Comparison of ENCODE assay signal across 15 mouse cellular contexts in genomic region chr5:65057596-65057995, GRCm38 (mm10). TPM values are rescaled to one million over a fixed set of nuclear protein-coding genes. Genes with fewer than 3 reads are reported as not detected.
"Had no signal": no experiment of that assay in that cellular context is flagged by ENCODE, and none has a peak within 500 bp of the region (broad histone marks: within the 10 kb centered on the region; RNA-seq: fewer than 3 reads in every experiment).

No protein-coding gene starts in this region.

- H3K27me3 ChIP-seq: intestine, embryonic 15.5 days; limb, embryonic 12.5 days; liver, embryonic 13.5 days; midbrain, embryonic 12.5 days had no signal

- H3K4me3 ChIP-seq: intestine, embryonic 15.5 days; layer of hippocampus, adult 2 months; limb, embryonic 12.5 days; liver, embryonic 13.5 days; midbrain, embryonic 12.5 days had no signal

- DNase-seq: kidney, adult 18-20 months; kidney, postnatal 10 days; kidney, postnatal 4 days; liver; liver, embryonic 13.5 days; liver, postnatal 0 days; lung, postnatal 14 days; right cerebral cortex, postnatal 25 days; thymus, postnatal 36 days had no signal

- H3K36me3 ChIP-seq: intestine, embryonic 15.5 days; limb, embryonic 12.5 days; liver, embryonic 13.5 days; midbrain, embryonic 12.5 days had no signal

- H3K4me2 ChIP-seq: intestine, embryonic 15.5 days; limb, embryonic 12.5 days; liver, embryonic 13.5 days; midbrain, embryonic 12.5 days had no signal

- ATAC-seq: intestine, embryonic 15.5 days; liver, postnatal 0 days had no signal

- H3K27ac ChIP-seq: intestine, embryonic 15.5 days; layer of hippocampus, adult 2 months; limb, embryonic 12.5 days; liver, embryonic 13.5 days; midbrain, embryonic 12.5 days; stomach, postnatal 0 days had no signal

- H3K9me3 ChIP-seq: intestine, embryonic 15.5 days; limb, embryonic 12.5 days; liver, embryonic 13.5 days; midbrain, embryonic 12.5 days had no signal

- H3K4me1 ChIP-seq: intestine, embryonic 15.5 days; liver, embryonic 13.5 days; midbrain, embryonic 12.5 days had no signal

- H3K9ac ChIP-seq: intestine, embryonic 15.5 days; limb, embryonic 12.5 days; liver, embryonic 13.5 days; liver, postnatal 0 days; midbrain, embryonic 12.5 days had no signal

RNA-seq across cellular contexts. Expression of gene Tmem156, which starts 34.3 kb away (rescaled TPM):
- polyA plus RNA-seq: limb, embryonic 12.5 days; neural tube, embryonic 14.5 days had no signal
